Mouse (Mus musculus): ENCODE results near the gene Chst13.

Gene Chst13

DNA sequence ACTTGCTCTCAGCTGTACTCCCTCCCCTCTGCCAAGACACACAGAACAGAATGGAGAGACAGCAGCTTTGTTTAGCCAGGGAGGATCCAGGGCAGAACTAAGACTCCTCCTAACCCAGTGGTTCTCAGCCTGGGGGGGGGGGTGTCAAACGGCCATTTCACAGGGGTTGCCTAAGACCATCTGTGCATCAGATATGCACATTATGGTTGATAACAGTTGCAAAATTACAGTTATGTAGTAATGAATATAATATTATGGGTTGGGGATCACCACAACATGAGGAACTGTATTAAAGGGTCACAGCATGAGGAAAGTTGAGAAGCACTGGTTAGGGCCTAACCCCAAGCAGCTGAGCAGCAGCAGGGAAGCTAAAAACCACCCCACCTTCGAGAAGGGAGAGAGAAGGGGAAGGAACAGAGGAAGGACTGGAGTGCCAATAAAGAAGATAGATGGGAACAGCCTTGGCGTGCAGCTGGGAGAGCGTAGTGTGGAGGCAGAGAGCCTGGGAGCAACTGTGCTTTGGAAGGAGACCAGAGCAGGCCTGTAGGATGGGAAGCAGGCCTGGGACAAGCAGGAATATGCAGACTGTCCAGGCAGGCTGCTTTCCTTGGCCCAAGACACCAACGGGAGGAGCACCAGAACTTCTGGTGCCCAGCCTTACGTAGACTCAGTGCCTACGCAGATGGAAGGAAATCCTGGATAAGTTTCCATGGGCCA is 5.4 kb downstream of the Chst13 start:
- no peak for DNase-seq (ENCODE audit: low read depth)

DNA sequence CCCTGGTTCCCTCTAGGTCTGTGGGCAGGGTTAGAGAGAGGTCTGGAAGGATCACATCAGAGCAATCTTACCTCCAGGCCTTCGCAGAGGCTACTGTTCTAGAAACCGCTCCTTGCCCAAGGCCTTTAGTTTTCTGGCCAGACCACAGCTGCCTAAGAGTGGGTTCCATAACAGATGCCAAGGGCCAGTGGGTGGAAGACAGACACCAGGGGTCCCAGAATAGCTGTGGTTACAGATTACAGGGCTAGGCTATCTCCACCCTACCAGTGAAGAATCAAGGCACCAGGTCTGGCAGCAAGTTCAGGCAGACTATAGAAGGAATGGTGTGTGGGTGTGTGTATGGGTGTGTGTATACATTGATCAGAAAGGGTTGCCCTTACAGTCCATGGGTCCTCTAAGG is 6.0 kb downstream of the Chst13 start:
- DNase-seq (ENCODE audit: low read depth) = no peak

GRCm38 (mm10) chr6:90317510-90318258 is 7.3 kb downstream of the Chst13 start:
- no peak for DNase-seq (ENCODE audit: low read depth)

- no peak for DNase-seq (ENCODE audit: low read depth)
These were observed 9.0 kb downstream of the Chst13 start for GRCm38 (mm10) chr6:90315961-90316360.

GRCm38 (mm10) chr6:90308839-90309778 is 15.9 kb downstream of the Chst13 start:
- DNase-seq (ENCODE audit: low read depth) = no peak

GRCm38 (mm10) chr6:90306315-90306975 is 18.5 kb downstream of the Chst13 start:
- no peak for DNase-seq (ENCODE audit: low read depth)

DNA sequence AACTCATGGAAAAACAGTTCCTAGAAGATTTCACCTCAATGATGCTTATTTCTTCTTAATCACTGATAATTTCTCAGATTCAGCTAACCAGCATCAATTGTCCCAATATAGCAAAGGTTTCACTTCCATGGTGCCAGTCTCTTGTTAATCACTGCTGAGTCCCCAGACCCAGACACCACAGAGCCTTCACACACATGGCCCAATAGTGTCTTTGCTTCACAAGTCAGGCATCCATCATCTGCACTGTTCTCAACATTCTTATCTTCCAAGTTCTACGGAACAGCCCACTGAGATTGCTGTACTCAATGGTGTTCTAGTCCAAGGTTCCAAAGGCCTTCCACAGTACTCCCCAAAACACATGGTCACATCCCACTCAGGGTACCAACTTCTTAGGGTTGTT is 24.1 kb downstream of the Chst13 start, which contains the start of gene BC048671:
BC048671 (plus strand) TSS at position 301 of the 400 bp plus-strand sequence.
- no peak for DNase-seq (ENCODE audit: low read depth)

GRCm38 (mm10) chr6:90288265-90288664 is 36.7 kb downstream of the Chst13 start:
- DNase-seq (ENCODE audit: low read depth) = no peak

Data from induced T-regulatory cell, adult 2 months (primary cell).